Mouse (Mus musculus) hindlimb bud, embryonic 11.5 days (tissue): ENCODE data around the gene Morn1.

Experiments
- DNase-seq: peaks from one replicate; pipeline ENCODE4 v3.0.0-alpha.2; 2012; ENCODE audit warnings: low read depth, low spot score; ENCODE audit errors: extremely low spot score

Morn1 gene

DNA sequence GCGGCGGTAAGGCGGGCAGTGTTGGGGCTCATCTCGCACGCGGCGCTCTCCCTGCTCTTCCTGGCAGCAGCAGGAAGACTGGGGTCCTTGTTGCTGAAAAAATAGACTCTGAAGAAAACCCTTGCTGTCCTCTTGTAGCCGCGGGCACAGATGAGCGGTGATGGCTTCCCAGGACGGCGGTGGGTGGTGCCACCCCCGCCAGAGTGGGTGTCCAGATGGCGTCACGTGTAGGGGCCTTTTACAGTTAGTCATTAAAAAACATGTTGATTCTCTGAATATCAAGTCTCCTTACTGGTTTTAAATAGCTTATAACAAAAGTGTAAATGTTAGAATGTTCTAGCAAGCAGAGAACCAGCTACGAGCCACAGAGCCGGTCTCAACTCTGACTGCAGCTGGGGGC is 70.4 kb downstream of the Morn1 start:
- DNase-seq = no peak

DNA sequence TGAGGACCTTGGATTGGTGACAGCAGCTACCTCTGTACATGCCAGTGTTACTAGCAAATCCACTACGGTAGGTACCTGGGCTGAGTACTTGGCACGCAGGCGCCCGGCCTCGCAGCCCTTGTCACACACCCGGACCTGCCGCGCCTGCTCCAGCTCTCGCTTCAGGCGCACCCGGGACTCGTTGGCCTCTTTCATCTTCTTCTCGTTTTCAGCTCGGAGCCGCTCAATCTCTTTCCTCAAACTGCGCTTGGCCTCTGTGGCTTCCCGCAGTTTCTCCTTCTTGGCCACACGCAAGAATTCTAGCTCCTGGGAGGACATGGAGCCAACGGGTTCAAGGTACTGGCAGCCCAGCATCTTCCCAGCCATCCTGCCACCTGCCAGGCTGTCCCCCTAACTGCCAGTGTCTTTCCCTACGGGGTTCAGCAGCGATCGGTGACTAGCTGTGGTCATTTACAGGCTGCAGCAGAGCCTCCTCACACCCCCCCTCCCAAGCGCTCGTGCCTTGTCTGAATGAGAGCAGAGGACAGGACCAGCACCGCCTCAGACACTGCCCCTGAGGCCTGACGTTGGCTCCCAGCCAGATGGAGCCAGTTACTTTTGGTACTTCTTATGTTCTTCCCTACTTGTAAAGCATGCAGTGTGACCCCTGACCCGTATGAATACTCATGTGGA is 71.6 kb downstream of the Morn1 start:
- DNase-seq = no peak

DNA sequence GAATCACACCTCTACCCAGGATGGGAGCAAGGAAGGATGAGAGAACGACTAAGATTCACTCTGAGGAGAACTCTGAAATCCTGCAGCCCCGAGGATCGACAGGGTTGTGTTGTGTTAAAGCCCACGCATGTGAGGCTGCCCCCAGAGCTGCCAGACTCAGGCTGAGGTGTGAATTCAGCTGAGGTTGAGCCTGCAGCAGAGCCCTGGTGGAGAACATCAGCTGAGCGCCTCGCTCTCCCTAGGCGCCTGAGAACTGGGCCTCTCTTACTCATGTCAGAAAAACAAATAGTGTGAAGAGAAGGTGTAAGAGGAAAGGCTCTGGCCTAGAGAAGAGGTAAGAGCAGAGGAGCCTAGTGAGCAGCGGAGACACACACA is 72.2 kb downstream of the Morn1 start:
- DNase-seq = no peak

DNA sequence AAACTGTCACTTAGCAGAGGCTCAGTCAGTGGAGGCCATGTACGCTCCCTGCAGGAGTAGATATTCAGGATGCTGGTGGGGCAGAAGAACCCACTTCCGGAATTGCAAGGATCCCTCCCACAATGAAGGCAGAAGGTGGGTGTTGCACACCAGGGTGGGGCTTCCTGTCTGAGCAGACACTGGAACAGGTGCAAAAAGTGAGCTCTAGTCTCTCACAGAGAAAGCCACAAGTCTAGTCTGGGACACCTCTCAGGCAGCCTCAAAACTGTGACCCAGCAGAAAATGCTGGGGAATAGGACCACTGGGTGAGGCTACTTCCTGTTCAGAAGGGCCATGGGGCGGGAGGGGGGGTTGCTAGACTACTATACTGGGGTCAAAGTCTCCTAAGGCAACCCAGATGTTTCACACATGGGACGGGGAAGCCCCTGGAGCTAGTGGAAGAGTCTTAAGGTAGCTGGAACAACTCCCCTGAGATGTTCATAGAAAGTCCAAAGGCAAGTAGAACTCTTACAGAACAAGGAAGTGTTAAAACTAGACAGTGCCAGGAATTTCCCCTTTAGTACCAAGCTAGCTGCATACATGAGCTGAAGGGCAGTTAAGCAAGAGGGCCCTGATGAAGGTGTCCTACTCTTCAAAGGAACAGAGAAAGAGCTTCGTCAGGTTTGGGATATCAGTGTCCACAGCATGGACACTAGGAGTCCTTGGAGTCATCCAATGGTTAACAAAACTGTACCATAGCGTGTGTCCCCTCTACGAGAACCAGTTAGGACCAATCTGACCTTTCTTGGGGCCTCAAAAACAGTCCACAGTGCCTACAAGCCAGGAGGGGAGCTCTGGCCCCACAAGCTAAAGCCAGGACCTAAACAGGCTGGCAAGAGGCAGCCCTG is 76.3 kb downstream of the Morn1 start:
- DNase-seq = no peak

DNA sequence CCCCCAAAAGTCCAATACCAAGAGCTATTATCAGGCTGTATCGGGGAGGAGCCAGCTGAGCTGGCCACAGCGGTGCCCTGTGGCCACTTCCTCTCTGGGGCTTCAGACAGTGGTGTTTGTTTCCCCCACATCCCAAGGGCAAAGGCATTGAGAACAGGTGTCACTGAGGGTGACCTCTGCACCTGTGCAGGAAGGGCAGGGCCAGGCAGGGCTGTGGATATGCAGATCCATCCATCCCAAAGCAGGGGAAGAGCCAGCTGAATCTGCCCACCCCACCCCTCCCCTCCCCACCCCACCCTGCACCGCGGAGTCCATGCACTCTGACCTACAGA is 76.9 kb downstream of the Morn1 start:
- no peak for DNase-seq

DNA sequence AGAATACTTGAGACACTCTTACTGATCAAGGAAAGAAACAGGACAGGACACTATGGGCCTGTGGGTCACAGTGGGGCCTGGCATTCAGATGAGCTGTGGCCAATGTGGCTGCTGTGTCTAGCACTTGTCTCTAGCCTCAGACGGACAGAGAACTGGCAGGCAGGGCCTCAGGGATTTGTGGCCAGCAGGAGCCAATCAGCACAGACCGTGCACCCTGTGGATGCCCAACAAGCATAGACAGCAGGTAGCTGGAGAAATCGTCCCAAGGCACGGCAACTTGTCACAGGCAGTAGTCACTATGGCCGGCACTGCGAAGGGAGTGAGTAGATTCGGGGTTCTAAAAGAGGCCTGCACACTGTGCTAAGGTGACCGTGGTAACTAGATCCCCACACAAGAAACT is 77.3 kb downstream of the Morn1 start:
- DNase-seq = no peak

DNA sequence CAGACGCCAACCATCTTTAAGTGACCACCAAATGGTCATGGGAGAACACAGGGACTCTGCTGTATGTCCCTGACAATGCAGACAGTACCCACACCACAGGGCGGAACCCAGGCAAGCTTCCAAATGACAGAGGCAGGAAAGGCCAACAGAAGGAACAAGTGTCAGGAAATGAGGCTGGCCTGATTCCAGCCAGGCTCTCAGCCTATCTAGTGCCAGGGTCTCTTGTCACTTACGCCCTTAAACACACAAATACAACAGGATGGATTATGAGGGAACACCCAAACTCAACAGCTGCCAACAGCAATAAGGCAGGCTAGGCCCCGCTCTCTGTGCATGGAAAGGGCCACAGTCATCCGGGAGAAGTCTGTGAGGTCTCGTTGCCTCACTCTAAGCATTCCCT is 78.2 kb downstream of the Morn1 start:
- DNase-seq = no peak

DNA sequence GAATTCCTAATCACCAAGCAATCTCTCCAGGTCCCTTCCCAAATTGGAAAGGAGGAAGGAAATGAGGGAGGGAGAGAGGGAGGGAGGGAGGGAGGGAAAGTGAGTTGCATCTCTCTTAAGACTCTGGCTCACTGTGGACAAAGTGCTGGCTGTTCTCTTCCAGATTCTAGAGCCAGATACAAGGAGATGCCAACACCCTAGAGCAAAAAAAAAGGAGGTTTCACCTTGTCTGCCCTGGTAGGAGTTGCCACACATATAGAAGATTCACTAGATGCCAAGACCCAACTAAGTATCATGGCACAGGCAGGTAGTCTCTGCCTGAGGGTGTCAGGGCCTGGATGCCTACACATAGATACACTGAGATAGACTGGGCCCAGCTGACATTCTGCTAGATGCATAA is 79.5 kb downstream of the Morn1 start:
- no peak for DNase-seq

DNA sequence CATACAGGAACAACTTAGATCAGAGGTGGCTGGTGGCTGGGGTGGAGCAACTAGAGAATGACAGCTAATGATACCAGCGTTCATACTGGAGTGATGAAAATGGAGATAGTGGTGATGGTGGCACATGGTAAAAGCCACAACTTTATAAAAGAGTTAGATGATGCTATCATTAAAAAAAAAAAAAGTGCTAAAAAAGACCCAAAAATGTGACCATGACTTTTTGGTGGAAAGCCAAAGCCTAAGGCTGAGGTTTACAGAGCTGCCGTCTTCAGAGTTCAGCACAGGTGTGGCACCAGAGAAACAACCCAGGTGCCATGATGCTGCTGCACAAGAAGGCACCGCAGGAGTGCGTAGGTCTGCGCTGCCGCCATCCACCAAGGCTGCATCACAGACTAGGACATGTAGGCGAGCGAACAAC is 82.5 kb downstream of the Morn1 start:
- no peak for DNase-seq

DNA sequence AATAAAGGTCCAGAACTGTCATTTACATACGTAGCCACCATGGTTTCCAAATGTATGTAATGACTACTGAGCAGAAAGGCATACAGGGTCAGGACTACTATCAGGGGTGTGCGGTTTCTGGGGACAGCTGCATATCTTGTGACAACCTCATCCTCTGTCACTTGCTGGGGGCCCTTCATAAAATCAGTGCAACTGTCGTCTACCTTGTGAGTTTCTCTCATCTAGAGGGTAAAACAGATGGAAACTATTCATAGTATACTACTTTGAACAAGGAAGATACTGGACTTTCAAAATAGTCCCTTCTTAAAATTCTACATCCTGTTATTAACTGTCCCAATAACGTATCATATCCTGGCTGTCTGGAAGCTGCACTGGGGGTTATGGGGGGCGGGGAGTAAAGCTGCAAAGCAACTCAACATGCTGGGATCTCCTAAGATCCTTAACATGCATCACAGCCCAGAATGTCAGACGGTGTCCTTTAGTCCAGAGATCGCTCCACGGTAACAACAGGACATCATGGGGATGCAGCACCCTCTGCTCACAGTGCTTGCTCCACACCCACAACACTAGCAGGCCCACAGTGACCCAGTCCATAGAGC is 84.3 kb downstream of the Morn1 start:
- no peak for DNase-seq

DNA sequence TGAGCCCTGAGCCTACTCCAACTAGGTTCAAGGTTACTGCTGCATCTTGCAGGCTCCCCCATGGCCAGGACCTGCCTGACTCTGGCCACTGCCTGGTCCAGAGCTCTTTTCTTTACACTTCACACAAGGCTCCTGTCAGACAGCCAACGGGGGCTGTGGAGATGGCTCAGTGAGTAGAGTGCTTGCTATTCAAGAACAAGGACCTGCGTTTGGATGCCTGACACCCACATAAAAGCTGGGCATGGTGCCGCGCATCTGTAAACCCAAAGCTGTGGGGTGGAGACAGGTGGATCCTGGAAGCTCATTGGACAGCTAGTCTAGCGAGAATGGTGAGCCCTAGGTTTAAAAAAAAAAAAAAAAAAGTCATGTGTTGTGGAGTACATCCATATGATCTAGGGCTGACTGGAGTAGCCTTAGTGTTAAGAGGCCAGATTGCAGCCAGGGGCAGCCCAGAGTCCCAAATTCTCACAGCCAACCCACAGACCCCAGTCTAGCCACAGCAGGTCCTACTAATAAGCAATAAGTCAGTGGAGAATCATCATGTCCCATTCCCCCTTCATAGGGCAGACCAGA is 85.7 kb downstream of the Morn1 start:
- no peak for DNase-seq

DNA sequence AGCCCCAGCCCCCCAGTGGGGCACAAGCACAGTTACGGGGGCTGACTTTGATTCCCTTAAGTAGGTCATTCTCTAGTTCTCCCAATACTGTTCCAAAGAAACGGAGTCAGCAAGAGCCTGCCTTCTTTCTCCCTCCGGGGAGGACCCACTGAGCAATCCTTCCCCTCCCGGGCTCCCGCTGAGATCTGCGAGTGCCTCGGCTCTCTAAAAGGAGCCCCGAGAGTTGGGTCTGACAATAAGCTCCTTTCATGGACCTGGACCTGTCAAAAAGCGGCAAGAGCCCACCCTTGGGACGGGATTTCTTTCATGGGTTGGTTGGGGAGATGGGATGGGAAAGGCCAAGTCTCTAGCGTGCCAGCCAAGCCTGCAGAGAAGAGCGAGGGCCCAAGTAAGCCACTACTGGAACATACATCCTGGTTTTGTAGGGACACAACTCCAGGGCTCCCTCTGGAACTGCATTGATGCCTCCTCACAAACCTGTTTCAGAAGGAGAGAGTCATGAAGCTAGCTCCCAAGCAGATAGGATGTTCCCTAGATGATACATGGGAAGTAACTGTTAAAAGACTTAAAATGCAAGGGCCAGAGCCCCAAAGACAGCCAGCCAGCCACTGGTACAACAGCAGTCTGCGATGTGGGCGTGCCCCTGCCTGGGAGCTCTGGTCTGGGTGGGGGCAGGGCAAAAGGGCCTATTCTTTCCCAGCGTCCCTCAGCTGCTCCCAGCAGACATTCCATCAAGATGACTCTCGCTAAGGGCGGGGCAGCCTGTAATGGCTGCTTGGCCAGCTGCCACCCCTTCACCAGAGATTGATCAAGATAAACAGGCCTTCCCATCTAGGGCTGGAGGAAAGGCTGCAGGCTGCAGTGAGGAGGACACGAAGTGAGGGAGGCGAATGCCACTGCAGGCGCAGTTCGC is 86.8 kb downstream of the Morn1 start:
- DNase-seq = no peak

DNA sequence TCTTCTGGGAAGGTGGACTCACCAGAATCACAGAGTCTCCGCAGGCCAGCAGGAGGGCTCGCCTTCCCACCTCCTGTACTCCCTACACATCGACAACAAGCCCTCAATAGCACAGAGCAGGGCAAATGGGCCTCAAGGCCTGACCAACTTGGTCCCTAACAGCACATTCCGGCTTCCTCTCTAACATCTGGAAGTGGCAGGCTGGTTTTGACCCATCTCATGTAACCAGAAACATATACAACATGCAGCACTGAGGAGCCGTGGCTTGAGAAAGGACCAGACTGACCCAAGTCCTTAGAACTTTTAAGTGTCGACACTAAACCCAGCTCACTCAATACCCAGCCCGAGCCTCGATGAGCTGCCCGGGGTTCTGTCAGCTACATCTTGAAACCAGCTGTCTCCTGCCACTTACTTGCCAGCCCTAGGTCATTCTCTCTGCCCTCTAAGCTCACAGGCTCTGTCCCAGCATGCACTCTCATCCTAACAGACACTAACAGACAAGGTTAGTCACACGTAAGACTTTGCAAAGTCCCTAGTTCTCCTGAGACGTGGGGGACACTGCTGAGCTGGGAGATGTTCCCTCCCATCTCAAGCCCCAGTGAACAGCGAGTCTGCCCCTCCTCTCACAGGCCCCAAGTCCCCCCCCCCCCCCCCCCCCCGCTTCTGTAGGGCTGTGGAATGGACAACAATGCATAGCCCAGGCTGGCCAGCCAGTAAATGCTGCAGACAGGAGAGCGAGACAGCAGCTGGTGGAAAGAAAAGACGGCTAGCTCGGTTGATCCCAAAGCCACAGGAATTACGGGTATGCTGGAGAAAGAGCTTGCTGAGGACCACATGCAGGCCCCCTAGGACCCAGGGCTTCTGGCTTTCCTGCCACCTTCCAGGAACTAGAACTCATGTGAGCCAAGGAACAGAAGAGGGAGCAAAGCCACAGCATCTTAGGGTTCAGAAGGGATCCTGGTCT is 87.7 kb downstream of the Morn1 start:
- DNase-seq = no peak

DNA sequence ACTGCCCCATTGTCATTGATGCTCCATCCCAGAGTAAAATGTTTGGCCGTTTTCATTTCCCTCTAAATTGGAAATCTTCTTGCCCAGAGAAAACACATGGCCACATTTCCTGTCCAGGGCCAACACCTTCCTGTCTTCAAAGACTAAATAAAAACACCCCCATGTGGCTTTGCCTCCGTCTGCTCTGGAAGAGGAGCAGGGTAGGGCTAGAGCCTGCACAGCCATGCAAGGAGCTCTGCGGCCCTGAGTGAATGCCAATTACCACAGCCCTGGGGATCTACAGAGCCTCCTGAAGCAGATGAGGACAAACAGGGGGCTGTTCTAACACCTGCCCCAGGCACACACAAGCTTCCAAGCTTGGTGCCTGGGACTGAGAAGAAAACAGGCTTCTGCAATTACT is 89.8 kb downstream of the Morn1 start:
- DNase-seq = no peak

DNA sequence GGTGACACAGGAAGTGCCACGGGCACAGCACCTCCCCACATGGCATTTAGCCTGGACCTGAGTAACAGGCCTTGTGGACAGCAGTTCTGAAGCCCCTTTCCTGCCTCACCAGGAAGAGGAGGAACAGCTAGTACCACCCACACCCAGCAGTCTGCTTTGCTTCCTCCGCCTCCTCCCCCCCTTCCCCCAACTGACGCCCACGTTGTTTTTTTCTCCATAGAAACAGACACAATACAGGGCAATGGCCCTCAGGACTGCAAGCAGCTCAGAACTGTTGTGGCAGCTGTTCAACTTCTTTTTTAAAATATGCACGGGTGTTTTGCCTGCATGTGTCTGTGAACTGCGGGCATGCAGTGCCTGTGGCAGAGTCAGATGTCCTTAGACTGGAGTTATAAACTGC is 91.9 kb downstream of the Morn1 start:
- DNase-seq = no peak

DNA sequence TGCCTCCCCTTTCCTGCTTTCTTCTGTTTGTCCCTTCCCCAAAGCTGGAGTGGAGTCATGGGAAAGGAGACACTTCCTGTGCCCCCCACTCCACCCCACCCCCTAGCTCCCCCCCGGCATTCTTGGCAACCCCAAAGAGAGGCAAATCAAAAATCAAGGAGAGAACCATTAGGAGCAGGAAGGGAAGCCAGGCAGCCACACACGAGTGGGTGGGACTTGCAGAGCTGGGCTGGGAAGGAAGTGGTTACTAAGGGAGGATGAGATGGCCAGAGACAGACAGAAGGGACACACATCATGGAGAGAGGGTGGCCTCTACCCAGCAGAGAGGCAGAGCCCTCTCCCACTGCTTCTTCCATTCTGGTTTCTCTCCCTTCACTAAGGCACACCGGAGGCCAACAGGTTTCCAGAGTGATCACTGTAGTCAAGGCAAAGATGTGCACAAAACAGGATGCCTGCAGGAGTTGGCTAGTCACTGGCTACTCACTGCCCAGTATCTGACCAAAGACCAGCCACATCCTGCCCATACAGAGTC is 92.7 kb downstream of the Morn1 start:
- DNase-seq = no peak

DNA sequence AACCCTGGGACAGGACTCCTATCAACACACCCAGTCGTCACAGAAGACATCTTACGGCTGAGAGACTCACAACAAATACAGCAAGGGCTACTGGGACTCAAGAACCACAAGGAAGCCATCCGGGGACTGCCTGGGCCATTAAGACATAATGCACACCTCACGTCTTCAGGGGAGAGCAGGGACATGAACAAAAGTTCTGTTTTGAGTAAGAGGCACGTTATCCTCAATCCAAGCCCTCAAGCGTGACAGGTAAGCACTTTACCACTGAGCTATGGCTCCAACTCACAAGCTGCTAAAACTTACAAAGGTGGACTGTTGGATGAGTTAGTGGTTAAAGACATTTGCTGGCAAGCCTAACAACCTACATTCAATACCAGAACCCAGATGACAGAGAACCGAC is 96.8 kb downstream of the Morn1 start:
- no peak for DNase-seq

DNA sequence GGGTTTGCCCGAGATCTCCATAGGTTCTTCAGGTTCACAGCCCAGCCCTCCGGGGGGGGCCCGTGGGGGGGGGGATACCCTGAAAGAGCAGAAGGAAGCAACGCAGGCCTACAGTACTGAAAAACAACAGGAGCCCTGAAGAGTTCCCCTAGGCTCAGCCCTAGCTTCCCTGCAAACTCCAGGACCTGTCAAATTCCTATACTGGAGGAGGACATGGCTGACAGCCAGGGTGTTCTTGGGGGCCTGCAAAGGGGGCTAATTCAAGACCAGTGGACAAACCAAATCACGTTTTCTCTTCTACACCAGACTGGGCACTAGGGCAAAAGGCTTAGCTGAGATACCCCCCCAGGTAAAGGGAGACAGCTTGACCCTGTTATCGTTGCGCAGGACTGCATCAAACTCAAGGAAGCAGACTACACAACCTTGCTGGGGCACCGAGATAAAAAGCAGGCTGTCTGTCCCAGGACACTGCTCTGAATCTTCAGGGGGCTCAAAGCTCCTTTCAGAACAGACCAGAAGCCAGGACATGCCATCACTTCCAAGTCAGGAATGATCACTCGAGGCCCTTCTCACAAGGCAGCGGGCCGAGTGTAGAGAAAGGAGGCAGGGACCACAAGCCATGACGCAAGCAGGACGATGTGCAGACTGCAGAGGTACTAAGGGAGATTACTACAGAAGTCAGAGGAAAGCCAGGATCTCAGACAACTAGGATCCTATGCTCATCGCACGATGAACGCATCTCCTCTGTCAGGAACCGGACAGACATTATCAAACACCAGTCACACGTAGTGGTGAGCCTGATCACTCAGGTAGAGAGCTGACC is 98.1 kb downstream of the Morn1 start:
- no peak for DNase-seq

DNA sequence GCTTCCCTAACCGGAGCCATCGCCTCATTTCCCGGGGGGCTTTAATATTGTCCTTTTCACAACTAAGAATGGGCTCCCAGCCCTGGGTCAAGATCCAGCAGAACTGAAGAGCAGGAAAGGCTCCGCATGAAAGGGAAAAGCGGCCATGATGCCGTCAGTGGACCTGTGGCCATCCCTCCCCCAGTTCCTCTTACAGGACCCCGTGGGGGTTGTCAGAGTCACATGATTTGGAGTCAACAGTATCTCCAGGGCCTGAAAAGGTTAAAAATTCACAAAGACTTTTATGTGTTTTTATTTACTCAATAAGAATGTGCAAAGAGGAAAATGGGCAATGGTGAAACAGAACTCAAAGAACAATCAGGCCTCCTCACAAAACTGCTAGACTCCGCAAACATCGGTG is 99.5 kb downstream of the Morn1 start:
- no peak for DNase-seq
